Mouse (Mus musculus) frontal cortex, postnatal 10 days (tissue): ENCODE measurements around the gene Gtsf1.

Experiments used
- DNase-seq, 2 experiments: peaks; one replicate each; pipeline ENCODE4 v3.0.0; 2022; ENCODE audit warnings: low spot score in 2 of 2, mixed read lengths in 1 of 2

Gtsf1 gene

DNA sequence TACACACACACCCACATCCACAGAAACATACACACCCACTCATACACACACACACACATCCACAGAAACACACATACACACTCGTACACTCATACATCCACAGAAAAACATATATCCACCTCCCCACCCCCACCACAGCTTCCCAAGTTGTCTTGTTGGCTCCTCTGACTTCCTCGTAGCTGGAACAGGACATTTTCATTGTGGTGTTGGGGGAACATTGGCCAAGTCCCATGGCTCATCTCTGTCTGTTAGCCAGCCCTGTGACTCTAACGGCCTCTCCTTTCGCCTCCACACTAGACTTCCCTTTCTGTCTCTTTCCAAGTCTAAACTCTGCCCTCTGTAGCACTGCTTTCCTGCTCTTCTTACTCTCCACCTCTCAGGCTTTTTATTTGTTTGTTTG lies 72.5 kb downstream of the Gtsf1 start:
- DNase-seq = no peak

DNA sequence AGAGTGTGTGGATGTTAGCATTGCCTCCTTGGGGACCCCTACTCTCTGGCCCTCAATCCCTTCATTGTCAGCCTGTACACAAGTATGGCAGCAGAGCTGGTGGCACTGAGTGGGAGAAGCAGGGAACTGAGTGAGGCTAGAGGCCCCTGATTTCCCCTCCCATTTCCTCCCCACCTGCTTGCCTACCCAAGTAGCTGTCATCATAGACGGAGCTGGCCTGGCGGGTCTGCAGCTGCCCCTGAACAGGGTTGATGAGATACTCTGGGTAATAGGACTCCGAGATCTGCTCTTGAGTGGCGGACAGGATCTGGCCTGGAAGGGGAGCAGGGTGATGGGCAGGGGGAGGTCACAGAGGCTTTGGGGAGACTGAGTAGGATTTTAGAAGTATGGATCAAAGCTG lies 74.1 kb downstream of the Gtsf1 start:
- no peak for DNase-seq

DNA sequence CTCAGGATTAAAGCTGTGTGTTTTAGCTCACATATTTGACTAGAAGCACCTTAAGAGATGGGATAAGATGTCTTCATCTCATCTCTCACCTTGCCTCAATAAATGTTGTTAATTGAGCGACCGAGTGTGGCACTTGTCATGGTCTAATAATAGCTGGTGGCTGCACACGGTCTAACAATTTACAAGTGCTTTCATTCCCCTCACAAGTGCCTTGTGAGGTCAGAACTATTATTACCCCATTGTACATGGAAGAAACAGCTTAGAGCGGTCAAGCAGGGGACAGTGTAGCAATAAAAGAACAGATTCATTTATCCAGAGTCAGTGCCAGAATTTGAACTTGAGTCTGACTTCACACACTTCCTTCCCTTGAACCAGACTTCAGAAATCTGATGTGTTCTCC lies 74.8 kb downstream of the Gtsf1 start:
- DNase-seq = no peak

DNA sequence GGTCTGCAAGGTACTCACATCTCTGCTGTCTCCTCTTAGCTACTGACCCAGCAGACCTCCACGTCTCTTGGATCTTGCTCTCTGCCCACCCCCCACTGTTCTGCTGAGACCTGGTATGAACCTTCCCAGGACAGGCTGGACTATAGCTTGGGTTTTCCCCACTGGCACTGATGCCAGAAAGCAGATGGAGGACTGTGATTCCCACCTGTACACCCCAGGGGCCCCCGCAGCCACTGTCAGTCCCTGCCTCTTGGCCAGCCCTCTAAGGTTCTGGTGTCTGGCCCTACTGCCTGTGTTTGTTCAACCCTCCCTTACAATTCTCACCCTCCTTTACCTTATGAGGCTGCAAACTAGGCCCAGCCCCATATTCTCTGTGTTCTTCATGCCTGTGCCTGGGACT lies 75.6 kb downstream of the Gtsf1 start:
- no peak for DNase-seq

DNA sequence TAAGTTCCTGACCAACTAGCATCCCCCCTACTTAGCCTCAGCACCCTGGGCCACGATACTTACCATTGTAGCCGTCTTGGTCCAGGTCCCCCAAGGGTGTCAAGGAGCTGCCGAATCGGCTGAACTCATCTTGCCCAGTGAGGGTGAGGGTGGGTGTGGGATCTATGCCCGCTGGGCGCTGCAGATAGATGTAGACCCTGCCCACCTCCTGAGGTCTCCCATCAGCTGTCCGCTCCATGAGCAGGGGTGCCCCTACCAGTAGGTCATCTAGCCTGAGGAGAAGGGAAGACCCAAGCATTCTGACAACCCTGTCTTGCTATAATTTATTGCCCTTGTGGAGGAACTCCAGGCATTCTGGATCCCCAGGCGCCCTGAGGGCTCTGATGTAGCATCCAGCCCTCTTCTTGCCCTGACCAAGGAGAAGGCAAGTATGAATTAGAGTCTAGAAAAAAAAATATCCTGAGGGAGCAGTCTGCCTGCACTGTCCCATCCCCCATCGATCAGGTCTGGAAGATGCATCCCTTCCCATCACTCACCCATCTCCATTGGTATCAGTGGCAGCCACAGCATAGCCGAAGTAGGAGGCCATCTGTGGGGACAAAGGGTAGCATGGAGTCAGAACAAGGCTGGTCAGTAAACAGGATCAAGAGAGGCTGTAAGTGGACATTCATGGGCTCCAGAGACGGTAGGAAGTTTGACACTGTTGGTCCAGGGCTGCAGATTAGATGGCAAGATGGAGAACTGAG lies 76.6 kb downstream of the Gtsf1 start:
- DNase-seq = no peak

DNA sequence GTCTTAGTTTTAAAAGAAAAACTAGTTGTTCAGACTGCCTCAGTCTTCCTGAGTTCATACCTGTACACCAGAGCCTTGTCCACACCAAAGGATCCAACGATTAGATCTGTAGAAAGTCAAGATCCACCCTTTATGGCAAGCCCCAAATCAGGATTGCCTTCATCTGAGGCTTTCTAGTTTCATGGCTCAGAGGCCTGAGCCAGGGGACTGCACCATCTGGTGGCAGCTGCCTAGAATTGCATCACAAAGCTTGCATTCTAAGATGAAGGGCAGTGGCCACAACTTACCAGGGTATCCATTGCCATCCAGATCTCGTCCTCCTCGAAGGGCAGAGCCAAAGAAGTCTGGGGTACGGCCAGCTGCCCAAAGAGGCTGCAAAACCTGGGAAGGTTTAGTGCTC lies 77.4 kb downstream of the Gtsf1 start:
- DNase-seq = no peak
